Mouse (Mus musculus): ENCODE measurements around the gene Mrtfa. TPM values are rescaled to one million over a fixed set of nuclear protein-coding genes. Genes with fewer than 3 reads are reported as not detected.
A peak's percentile ranks its signal among the peaks of the same experiment; 100 is the strongest.

Gene Mrtfa
- polyA plus RNA-seq, 1 experiment from 2014 or later: 22.3 TPM

GRCm38 (mm10) chr15:81057736-81058135, 132.8 kb downstream of the Mrtfa start:
- H3K4me3 ChIP-seq (ENCODE audit: low read depth, low read length): no peak overlapping the region
- no peak overlapping the region for H3K4me2 ChIP-seq (ENCODE audit: low read depth, severe bottlenecking)
- H3K27me3 ChIP-seq (ENCODE audit: control insufficient read depth, insufficient read depth, low read length): no peaks in the 10 kb centered on the region
- H3K4me1 ChIP-seq (ENCODE audit: control insufficient read depth, insufficient read depth, low read length): peaks cover 12% of the 10 kb centered on the region
- no peak overlapping the region for H3K27ac ChIP-seq (replicated peaks; ENCODE audit: low read depth, low read length)
- no peaks in the 10 kb centered on the region for H3K36me3 ChIP-seq (ENCODE audit: control insufficient read depth, insufficient read depth, low read length)
- 86% methylated on average over 5 of the region's 5 CpGs for WGBS
- no peak for DNase-seq (ENCODE audit: low spot score)
- no peak for ATAC-seq (ENCODE audit: insufficient number of reproducible peaks, low FRiP score, low TSS enrichment, low read depth)
- H3K9ac ChIP-seq (ENCODE audit: low read length): no peak overlapping the region
- H3K9me3 ChIP-seq (ENCODE audit: control insufficient read depth, low read length): no peaks in the 10 kb centered on the region

- Histone ChIP-seq H3K36me3 (ENCODE audit: control insufficient read depth, insufficient read depth, low read length) (no peaks in the 10 kb centered on the region), H3K4me3 (ENCODE audit: low read depth, low read length) (no peak overlapping the region), H3K9me3 (ENCODE audit: control insufficient read depth, low read length) (no peaks in the 10 kb centered on the region), H3K27ac (replicated peaks; ENCODE audit: low read depth, low read length) (no peak overlapping the region), H3K27me3 (ENCODE audit: control insufficient read depth, insufficient read depth, low read length) (no peaks in the 10 kb centered on the region), H3K4me2 (ENCODE audit: low read depth, severe bottlenecking) (no peak overlapping the region), H3K4me1 (ENCODE audit: control insufficient read depth, insufficient read depth, low read length) (no peaks in the 10 kb centered on the region), H3K9ac (ENCODE audit: low read length) (no peak overlapping the region)
- ATAC-seq (ENCODE audit: insufficient number of reproducible peaks, low FRiP score, low TSS enrichment, low read depth): no peak
- WGBS: 93% methylated on average over 2 of the region's 2 CpGs
- DNase-seq (ENCODE audit: low spot score): no peak
These were observed 135.1 kb downstream of the Mrtfa start for GRCm38 (mm10) chr15:81055488-81055887.

- H3K36me3 ChIP-seq (ENCODE audit: control insufficient read depth, insufficient read depth, low read length): no peaks in the 10 kb centered on the region
- H3K9ac ChIP-seq (ENCODE audit: low read length): no peak overlapping the region
- H3K4me3 ChIP-seq (ENCODE audit: low read depth, low read length): no peak overlapping the region
- H3K27me3 ChIP-seq (ENCODE audit: control insufficient read depth, insufficient read depth, low read length): no peaks in the 10 kb centered on the region
- ATAC-seq (ENCODE audit: insufficient number of reproducible peaks, low FRiP score, low TSS enrichment, low read depth): no peak
- H3K27ac ChIP-seq (replicated peaks; ENCODE audit: low read depth, low read length): no peak overlapping the region
- no peaks in the 10 kb centered on the region for H3K4me1 ChIP-seq (ENCODE audit: control insufficient read depth, insufficient read depth, low read length)
- no peaks in the 10 kb centered on the region for H3K9me3 ChIP-seq (ENCODE audit: control insufficient read depth, low read length)
- no peak overlapping the region for H3K4me2 ChIP-seq (ENCODE audit: low read depth, severe bottlenecking)
- 90% methylated on average over 5 of the region's 5 CpGs for WGBS
- DNase-seq (ENCODE audit: low spot score): no peak
These were observed 138.1 kb downstream of the Mrtfa start for GRCm38 (mm10) chr15:81052491-81052890.

- no peaks in the 10 kb centered on the region for H3K4me1 ChIP-seq (ENCODE audit: control insufficient read depth, insufficient read depth, low read length)
- H3K9ac ChIP-seq (ENCODE audit: low read length): no peak overlapping the region
- DNase-seq (ENCODE audit: low spot score): no peak
- no peak overlapping the region for H3K4me2 ChIP-seq (ENCODE audit: low read depth, severe bottlenecking)
- H3K27me3 ChIP-seq (ENCODE audit: control insufficient read depth, insufficient read depth, low read length): no peaks in the 10 kb centered on the region
- no peak overlapping the region for H3K27ac ChIP-seq (replicated peaks; ENCODE audit: low read depth, low read length)
- no peaks in the 10 kb centered on the region for H3K36me3 ChIP-seq (ENCODE audit: control insufficient read depth, insufficient read depth, low read length)
- no peak for ATAC-seq (ENCODE audit: insufficient number of reproducible peaks, low FRiP score, low TSS enrichment, low read depth)
- 30% methylated on average over 3 of the region's 3 CpGs for WGBS
- H3K4me3 ChIP-seq (ENCODE audit: low read depth, low read length): no peak overlapping the region
- H3K9me3 ChIP-seq (ENCODE audit: control insufficient read depth, low read length): no peaks in the 10 kb centered on the region
These were observed 140.1 kb downstream of the Mrtfa start for GRCm38 (mm10) chr15:81050488-81050887.

DNA sequence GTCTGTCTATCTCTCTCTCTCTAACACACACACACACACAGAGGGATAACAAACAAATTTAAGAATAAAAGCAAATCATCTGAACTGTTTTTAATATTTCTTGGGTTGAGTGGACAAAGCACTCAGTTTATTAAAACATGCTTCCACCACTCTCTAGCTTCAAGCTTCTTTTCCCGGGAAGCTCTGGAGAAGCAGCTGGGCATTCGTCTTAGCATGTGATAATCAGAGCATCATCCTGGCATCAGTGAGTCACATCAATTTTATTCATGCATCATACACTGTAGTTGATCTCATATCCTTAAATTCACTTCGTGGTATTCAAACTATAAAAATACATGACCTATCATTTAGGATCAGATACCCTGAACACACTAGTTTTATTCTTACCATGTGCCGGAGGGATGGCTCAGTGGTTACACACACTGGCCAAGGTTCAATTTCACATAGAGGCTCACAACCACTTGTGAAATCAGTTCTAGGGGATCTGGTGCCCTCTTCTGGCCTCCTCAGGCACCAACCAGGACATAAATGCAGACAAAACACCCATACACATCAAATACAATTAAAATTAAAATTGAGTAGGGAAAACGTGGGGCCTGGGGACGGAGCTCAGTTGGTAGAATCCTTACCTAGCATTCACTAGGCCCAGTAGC, 141.0 kb downstream of the Mrtfa start:
- no peak overlapping the region for H3K9ac ChIP-seq (ENCODE audit: low read length)
- no peaks in the 10 kb centered on the region for H3K4me1 ChIP-seq (ENCODE audit: control insufficient read depth, insufficient read depth, low read length)
- no peak for ATAC-seq (ENCODE audit: insufficient number of reproducible peaks, low FRiP score, low TSS enrichment, low read depth)
- no peak overlapping the region for H3K4me2 ChIP-seq (ENCODE audit: low read depth, severe bottlenecking)
- H3K27me3 ChIP-seq (ENCODE audit: control insufficient read depth, insufficient read depth, low read length): no peaks in the 10 kb centered on the region
- peak; percentile 42 for DNase-seq (ENCODE audit: low spot score)
- H3K27ac ChIP-seq (replicated peaks; ENCODE audit: low read depth, low read length): no peak overlapping the region
- H3K36me3 ChIP-seq (ENCODE audit: control insufficient read depth, insufficient read depth, low read length): no peaks in the 10 kb centered on the region
- no peak overlapping the region for H3K4me3 ChIP-seq (ENCODE audit: low read depth, low read length)
- H3K9me3 ChIP-seq (ENCODE audit: control insufficient read depth, low read length): no peaks in the 10 kb centered on the region
- 78% methylated on average over 6 of the region's 6 CpGs for WGBS

GRCm38 (mm10) chr15:81047497-81047896, 143.1 kb downstream of the Mrtfa start:
- no peak overlapping the region for H3K4me2 ChIP-seq (ENCODE audit: low read depth, severe bottlenecking)
- WGBS: 50% methylated on average over 10 of the region's 10 CpGs
- peaks cover 2% of the 10 kb centered on the region; the same call in 1 of the 2 replicates for H3K4me1 ChIP-seq (ENCODE audit: control insufficient read depth, insufficient read depth, low read length)
- DNase-seq (ENCODE audit: low spot score): no peak
- no peak overlapping the region for H3K4me3 ChIP-seq (ENCODE audit: low read depth, low read length)
- H3K9ac ChIP-seq (ENCODE audit: low read length): no peak overlapping the region
- H3K27me3 ChIP-seq (ENCODE audit: control insufficient read depth, insufficient read depth, low read length): no peaks in the 10 kb centered on the region
- no peaks in the 10 kb centered on the region for H3K9me3 ChIP-seq (ENCODE audit: control insufficient read depth, low read length)
- no peak for ATAC-seq (ENCODE audit: insufficient number of reproducible peaks, low FRiP score, low TSS enrichment, low read depth)
- H3K27ac ChIP-seq (replicated peaks; ENCODE audit: low read depth, low read length): no peak overlapping the region
- no peaks in the 10 kb centered on the region for H3K36me3 ChIP-seq (ENCODE audit: control insufficient read depth, insufficient read depth, low read length)

GRCm38 (mm10) chr15:81046061-81046460, 144.5 kb downstream of the Mrtfa start:
- DNase-seq (ENCODE audit: low spot score): no peak
- no peak overlapping the region for H3K27ac ChIP-seq (replicated peaks; ENCODE audit: low read depth, low read length)
- no peak overlapping the region for H3K4me2 ChIP-seq (ENCODE audit: low read depth, severe bottlenecking)
- H3K27me3 ChIP-seq (ENCODE audit: control insufficient read depth, insufficient read depth, low read length): no peaks in the 10 kb centered on the region
- no peak overlapping the region for H3K9ac ChIP-seq (ENCODE audit: low read length)
- H3K4me1 ChIP-seq (ENCODE audit: control insufficient read depth, insufficient read depth, low read length): peaks cover 2% of the 10 kb centered on the region; the same call in 1 of the 2 replicates
- 92% methylated on average over 7 of the region's 7 CpGs for WGBS
- no peaks in the 10 kb centered on the region for H3K9me3 ChIP-seq (ENCODE audit: control insufficient read depth, low read length)
- no peak overlapping the region for H3K4me3 ChIP-seq (ENCODE audit: low read depth, low read length)
- H3K36me3 ChIP-seq (ENCODE audit: control insufficient read depth, insufficient read depth, low read length): no peaks in the 10 kb centered on the region
- ATAC-seq (ENCODE audit: insufficient number of reproducible peaks, low FRiP score, low TSS enrichment, low read depth): no peak

DNA sequence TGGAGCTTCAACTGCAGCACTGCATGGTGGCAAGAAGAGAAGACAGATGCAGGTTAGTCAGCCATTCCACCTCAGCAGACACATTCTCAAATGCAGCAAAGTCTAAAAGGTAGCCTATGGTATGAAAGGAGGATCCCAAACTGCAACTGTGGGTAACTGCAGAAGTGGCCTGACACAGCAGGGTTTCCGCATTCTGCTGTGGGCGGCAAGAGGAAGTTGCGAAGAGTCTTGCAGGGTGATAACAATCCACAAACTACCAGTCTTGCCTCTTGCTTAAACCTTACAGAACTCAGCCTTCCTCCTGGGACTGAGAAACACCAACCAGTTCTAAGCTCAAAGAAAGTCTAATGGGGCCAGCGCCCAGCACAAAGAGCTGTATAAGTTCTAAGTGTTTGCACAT, 145.2 kb downstream of the Mrtfa start:
- no peak overlapping the region for H3K4me2 ChIP-seq (ENCODE audit: low read depth, severe bottlenecking)
- WGBS: 94% methylated on average over 4 of the region's 4 CpGs
- peaks cover 2% of the 10 kb centered on the region; the same call in 1 of the 2 replicates for H3K4me1 ChIP-seq (ENCODE audit: control insufficient read depth, insufficient read depth, low read length)
- ATAC-seq (ENCODE audit: insufficient number of reproducible peaks, low FRiP score, low TSS enrichment, low read depth): no peak
- no peaks in the 10 kb centered on the region for H3K9me3 ChIP-seq (ENCODE audit: control insufficient read depth, low read length)
- no peak for DNase-seq (ENCODE audit: low spot score)
- H3K4me3 ChIP-seq (ENCODE audit: low read depth, low read length): no peak overlapping the region
- no peak overlapping the region for H3K9ac ChIP-seq (ENCODE audit: low read length)
- no peaks in the 10 kb centered on the region for H3K27me3 ChIP-seq (ENCODE audit: control insufficient read depth, insufficient read depth, low read length)
- no peak overlapping the region for H3K27ac ChIP-seq (replicated peaks; ENCODE audit: low read depth, low read length)
- H3K36me3 ChIP-seq (ENCODE audit: control insufficient read depth, insufficient read depth, low read length): no peaks in the 10 kb centered on the region

- H3K9me3 ChIP-seq (ENCODE audit: control insufficient read depth, low read length): no peaks in the 10 kb centered on the region
- H3K9ac ChIP-seq (ENCODE audit: low read length): no peak overlapping the region
- H3K27me3 ChIP-seq (ENCODE audit: control insufficient read depth, insufficient read depth, low read length): no peaks in the 10 kb centered on the region
- no peak overlapping the region for H3K27ac ChIP-seq (replicated peaks; ENCODE audit: low read depth, low read length)
- H3K4me3 ChIP-seq (ENCODE audit: low read depth, low read length): no peak overlapping the region
- WGBS: 96% methylated on average over 9 of the region's 9 CpGs
- peaks cover 2% of the 10 kb centered on the region; the same call in 1 of the 2 replicates for H3K4me1 ChIP-seq (ENCODE audit: control insufficient read depth, insufficient read depth, low read length)
- DNase-seq (ENCODE audit: low spot score): no peak
- no peaks in the 10 kb centered on the region for H3K36me3 ChIP-seq (ENCODE audit: control insufficient read depth, insufficient read depth, low read length)
- no peak for ATAC-seq (ENCODE audit: insufficient number of reproducible peaks, low FRiP score, low TSS enrichment, low read depth)
- no peak overlapping the region for H3K4me2 ChIP-seq (ENCODE audit: low read depth, severe bottlenecking)
These were observed 146.1 kb downstream of the Mrtfa start for GRCm38 (mm10) chr15:81044446-81044845.

Measured in limb, embryonic 11.5 days (tissue).